Mouse (Mus musculus): ENCODE measurements around the gene Pla2g2d. TPM values are rescaled to one million over a fixed set of nuclear protein-coding genes. Genes with fewer than 3 reads are reported as not detected.

Gene Pla2g2d
- 0.13 and 0.35 TPM in 2 replicates for polyA plus RNA-seq (2014; fragmentation: Nextera tagmentation; extraction: Ambion mirVana)

GRCm38 (mm10) chr4:138775435-138775834 lies at the start of gene Pla2g2d:
Pla2g2d (plus strand) TSS chr4:138775735.
- ATAC-seq (ENCODE audit: insufficient number of reproducible peaks, insufficient read depth, low FRiP score, low read depth), result no peak
- H3K9ac ChIP-seq (replicated peaks; ENCODE audit: low read depth, low read length), result no peak within 1 kb of the TSS
- 83% methylated on average over 6 of the region's 6 CpGs for WGBS
- no peak within 1 kb of the TSS for H3K4me3 ChIP-seq (ENCODE audit: low read depth, low read length)
- H3K4me1 ChIP-seq (ENCODE audit: control insufficient read depth, insufficient read depth, low read length), result 0 out of 2 replicates have a peak, but pooled peaks cover 3% of the 10 kb centered on the region
- no peak within 1 kb of the TSS for H3K27ac ChIP-seq (ENCODE audit: low read length)
- H3K36me3 ChIP-seq (ENCODE audit: control insufficient read depth, insufficient read depth, low read length), result no peaks in the 10 kb centered on the region
- H3K27me3 ChIP-seq (ENCODE audit: control insufficient read depth, insufficient read depth, low read length), result no peaks in the 10 kb centered on the region
- no peak within 1 kb of the TSS for H3K4me2 ChIP-seq (replicated peaks; ENCODE audit: low read depth, low read length)
- no peaks in the 10 kb centered on the region for H3K9me3 ChIP-seq (ENCODE audit: control insufficient read depth, low read depth, low read length)

GRCm38 (mm10) chr4:138725751-138726150 lies 49.8 kb upstream of the Pla2g2d start:
- Histone ChIP-seq H3K27me3 (ENCODE audit: control insufficient read depth, insufficient read depth, low read length) (no peaks in the 10 kb centered on the region), H3K27ac (ENCODE audit: low read length) (peak overlapping the region; percentile 17; the same call in 1 of the 2 replicates), H3K9me3 (ENCODE audit: control insufficient read depth, low read depth, low read length) (no peaks in the 10 kb centered on the region), H3K36me3 (ENCODE audit: control insufficient read depth, insufficient read depth, low read length) (no peaks in the 10 kb centered on the region), H3K4me2 (replicated peaks; ENCODE audit: low read depth, low read length) (no peak overlapping the region), H3K4me3 (ENCODE audit: low read depth, low read length) (no peak overlapping the region), H3K9ac (replicated peaks; ENCODE audit: low read depth, low read length) (no peak overlapping the region), H3K4me1 (ENCODE audit: control insufficient read depth, insufficient read depth, low read length) (peaks cover 16% of the 10 kb centered on the region)
- 62% methylated on average over 5 of the region's 5 CpGs for WGBS
- no peak for ATAC-seq (ENCODE audit: insufficient number of reproducible peaks, insufficient read depth, low FRiP score, low read depth)

GRCm38 (mm10) chr4:138729018-138729703 lies 46.4 kb upstream of the Pla2g2d start:
- Histone ChIP-seq H3K4me1 (ENCODE audit: control insufficient read depth, insufficient read depth, low read length) (peaks cover 14% of the 10 kb centered on the region), H3K4me3 (ENCODE audit: low read depth, low read length) (no peak overlapping the region), H3K27ac (ENCODE audit: low read length) (no peak overlapping the region), H3K9me3 (ENCODE audit: control insufficient read depth, low read depth, low read length) (no peaks in the 10 kb centered on the region), H3K4me2 (replicated peaks; ENCODE audit: low read depth, low read length) (no peak overlapping the region), H3K27me3 (ENCODE audit: control insufficient read depth, insufficient read depth, low read length) (no peaks in the 10 kb centered on the region), H3K36me3 (ENCODE audit: control insufficient read depth, insufficient read depth, low read length) (no peaks in the 10 kb centered on the region), H3K9ac (replicated peaks; ENCODE audit: low read depth, low read length) (no peak overlapping the region)
- 50% methylated on average over 9 of the region's 9 CpGs for WGBS
- no peak for ATAC-seq (ENCODE audit: insufficient number of reproducible peaks, insufficient read depth, low FRiP score, low read depth)

- Histone ChIP-seq H3K4me3 (ENCODE audit: low read depth, low read length) (no peak overlapping the region), H3K4me1 (ENCODE audit: control insufficient read depth, insufficient read depth, low read length) (peaks cover 6% of the 10 kb centered on the region; the same call in 1 of the 2 replicates), H3K9ac (replicated peaks; ENCODE audit: low read depth, low read length) (no peak overlapping the region), H3K36me3 (ENCODE audit: control insufficient read depth, insufficient read depth, low read length) (no peaks in the 10 kb centered on the region), H3K9me3 (ENCODE audit: control insufficient read depth, low read depth, low read length) (no peaks in the 10 kb centered on the region), H3K27me3 (ENCODE audit: control insufficient read depth, insufficient read depth, low read length) (no peaks in the 10 kb centered on the region), H3K4me2 (replicated peaks; ENCODE audit: low read depth, low read length) (no peak overlapping the region), H3K27ac (ENCODE audit: low read length) (no peak overlapping the region)
- 54% methylated on average over 7 of the region's 7 CpGs for WGBS
- no peak for ATAC-seq (ENCODE audit: insufficient number of reproducible peaks, insufficient read depth, low FRiP score, low read depth)
Measured at GRCm38 (mm10) chr4:138734105-138734504, 41.4 kb upstream of the Pla2g2d start.

GRCm38 (mm10) chr4:138734863-138735262 lies 40.7 kb upstream of the Pla2g2d start:
- WGBS, result 90% methylated on average over 4 of the region's 4 CpGs
- Histone ChIP-seq H3K27me3 (ENCODE audit: control insufficient read depth, insufficient read depth, low read length) (no peaks in the 10 kb centered on the region), H3K36me3 (ENCODE audit: control insufficient read depth, insufficient read depth, low read length) (no peaks in the 10 kb centered on the region), H3K4me1 (ENCODE audit: control insufficient read depth, insufficient read depth, low read length) (peaks cover 12% of the 10 kb centered on the region; the same call in 1 of the 2 replicates), H3K9me3 (ENCODE audit: control insufficient read depth, low read depth, low read length) (no peaks in the 10 kb centered on the region), H3K9ac (replicated peaks; ENCODE audit: low read depth, low read length) (no peak overlapping the region), H3K27ac (ENCODE audit: low read length) (no peak overlapping the region), H3K4me3 (ENCODE audit: low read depth, low read length) (no peak overlapping the region), H3K4me2 (replicated peaks; ENCODE audit: low read depth, low read length) (no peak overlapping the region)
- no peak for ATAC-seq (ENCODE audit: insufficient number of reproducible peaks, insufficient read depth, low FRiP score, low read depth)

GRCm38 (mm10) chr4:138737031-138737430 lies 38.5 kb upstream of the Pla2g2d start, which contains the start of gene Ubxn10:
Ubxn10 (minus strand) TSS chr4:138737167.
- H3K27ac ChIP-seq (ENCODE audit: low read length), result no peak within 1 kb of the TSS; the same call in 1 of the 2 replicates
- peak; percentile 80 for ATAC-seq (ENCODE audit: insufficient number of reproducible peaks, insufficient read depth, low FRiP score, low read depth)
- no peaks in the 10 kb centered on the region for H3K36me3 ChIP-seq (ENCODE audit: control insufficient read depth, insufficient read depth, low read length)
- WGBS, result 52% methylated on average over 7 of the region's 7 CpGs
- no peak within 1 kb of the TSS for H3K9ac ChIP-seq (replicated peaks; ENCODE audit: low read depth, low read length)
- no peak within 1 kb of the TSS for H3K4me2 ChIP-seq (replicated peaks; ENCODE audit: low read depth, low read length)
- no peaks in the 10 kb centered on the region for H3K27me3 ChIP-seq (ENCODE audit: control insufficient read depth, insufficient read depth, low read length)
- H3K4me3 ChIP-seq (ENCODE audit: low read depth, low read length), result no peak within 1 kb of the TSS
- peaks cover 12% of the 10 kb centered on the region; the same call in 1 of the 2 replicates for H3K4me1 ChIP-seq (ENCODE audit: control insufficient read depth, insufficient read depth, low read length)
- no peaks in the 10 kb centered on the region for H3K9me3 ChIP-seq (ENCODE audit: control insufficient read depth, low read depth, low read length)

GRCm38 (mm10) chr4:138739136-138739851 lies 36.2 kb upstream of the Pla2g2d start:
- Histone ChIP-seq H3K4me3 (ENCODE audit: low read depth, low read length) (no peak overlapping the region), H3K9ac (replicated peaks; ENCODE audit: low read depth, low read length) (no peak overlapping the region), H3K9me3 (ENCODE audit: control insufficient read depth, low read depth, low read length) (no peaks in the 10 kb centered on the region), H3K27ac (ENCODE audit: low read length) (no peak overlapping the region), H3K36me3 (ENCODE audit: control insufficient read depth, insufficient read depth, low read length) (no peaks in the 10 kb centered on the region), H3K4me2 (replicated peaks; ENCODE audit: low read depth, low read length) (no peak overlapping the region), H3K4me1 (ENCODE audit: control insufficient read depth, insufficient read depth, low read length) (peaks cover 12% of the 10 kb centered on the region; the same call in 1 of the 2 replicates), H3K27me3 (ENCODE audit: control insufficient read depth, insufficient read depth, low read length) (no peaks in the 10 kb centered on the region)
- ATAC-seq (ENCODE audit: insufficient number of reproducible peaks, insufficient read depth, low FRiP score, low read depth), result 0 out of 2 replicates have a peak, but pooled peaks have one; percentile 24
- 14% methylated on average over 7 of the region's 7 CpGs for WGBS

DNA sequence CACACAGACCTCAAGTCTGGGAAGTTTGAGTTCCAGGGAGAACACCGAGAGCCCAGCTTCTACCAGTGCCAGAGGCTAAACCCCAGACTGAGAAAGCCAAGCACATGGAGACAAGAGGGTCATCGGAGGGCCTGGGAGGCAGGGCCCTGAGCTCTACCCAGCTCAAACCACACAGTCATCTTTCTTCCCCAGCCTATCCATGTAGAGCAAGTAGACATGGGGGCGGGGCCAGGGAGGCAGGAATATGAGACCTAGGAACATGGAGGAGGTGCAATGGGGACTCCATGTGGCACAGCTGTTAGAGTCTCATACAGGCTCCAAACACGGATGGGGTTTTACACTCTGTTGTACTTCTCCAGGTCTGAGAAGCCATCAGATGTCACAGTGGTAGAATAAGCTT lies 29.7 kb upstream of the Pla2g2d start:
- 0 out of 2 replicates have a peak, but pooled peaks have one; percentile 46 for ATAC-seq (ENCODE audit: insufficient number of reproducible peaks, insufficient read depth, low FRiP score, low read depth)
- no peak overlapping the region for H3K4me2 ChIP-seq (replicated peaks; ENCODE audit: low read depth, low read length)

More for the DNA sequence above, 29.7 kb upstream of the Pla2g2d start:
- WGBS, result 47% methylated on average over 4 of the region's 4 CpGs
- H3K27me3 ChIP-seq (ENCODE audit: control insufficient read depth, insufficient read depth, low read length), result no peaks in the 10 kb centered on the region
- H3K4me3 ChIP-seq (ENCODE audit: low read depth, low read length), result no peak overlapping the region
- no peaks in the 10 kb centered on the region for H3K36me3 ChIP-seq (ENCODE audit: control insufficient read depth, insufficient read depth, low read length)
- H3K9ac ChIP-seq (replicated peaks; ENCODE audit: low read depth, low read length), result no peak overlapping the region
- H3K4me1 ChIP-seq (ENCODE audit: control insufficient read depth, insufficient read depth, low read length), result no peaks in the 10 kb centered on the region
- no peak overlapping the region for H3K27ac ChIP-seq (ENCODE audit: low read length)
- H3K9me3 ChIP-seq (ENCODE audit: control insufficient read depth, low read depth, low read length), result no peaks in the 10 kb centered on the region

Data from stomach, embryonic 14.5 days (tissue).